Mouse (Mus musculus) adrenal gland, adult (tissue): ENCODE results near the gene Acta1.
A peak's percentile ranks its signal among the peaks of the same experiment; 100 is the strongest.

Source experiments
- DNase-seq, 2 experiments: peaks; one replicate each; pipeline ENCODE4 v3.0.0; 2022 to 2023; ENCODE audit warnings: low spot score in 1 of 2; ENCODE audit not compliant: inconsistent age in 2 of 2

Gene Acta1

GRCm38 (mm10) chr8:123894502-123895097, at the start of gene Acta1:
Gene Acta1 (minus strand): TSS chr8:123894751.
- no peak for DNase-seq

GRCm38 (mm10) chr8:123929026-123929425, 34.5 kb upstream of the Acta1 start:
- no peak for DNase-seq

- no peak for DNase-seq
Observed at GRCm38 (mm10) chr8:123925671-123926070, 31.1 kb upstream of the Acta1 start.

- peak; percentile 78 to 92 for DNase-seq
Observed at GRCm38 (mm10) chr8:123924719-123925118, 30.2 kb upstream of the Acta1 start.

- no peak for DNase-seq
Observed at GRCm38 (mm10) chr8:123914635-123915034, 20.1 kb upstream of the Acta1 start.

GRCm38 (mm10) chr8:123912265-123912664, 17.7 kb upstream of the Acta1 start:
- DNase-seq = no peak

GRCm38 (mm10) chr8:123907604-123908003, 13.1 kb upstream of the Acta1 start:
- no peak for DNase-seq

GRCm38 (mm10) chr8:123902653-123903052, 8.1 kb upstream of the Acta1 start:
- DNase-seq = peak; percentile 18 to 83

GRCm38 (mm10) chr8:123899366-123899765, 4.8 kb upstream of the Acta1 start:
- no peak for DNase-seq

GRCm38 (mm10) chr8:123898576-123898975, 4.0 kb upstream of the Acta1 start:
- DNase-seq = no peak

GRCm38 (mm10) chr8:123896774-123897173, 2.2 kb upstream of the Acta1 start:
- no peak for DNase-seq

GRCm38 (mm10) chr8:123896366-123896761, 1.8 kb upstream of the Acta1 start:
- no peak for DNase-seq

GRCm38 (mm10) chr8:123895680-123896365, 1.3 kb upstream of the Acta1 start:
- no peak for DNase-seq

GRCm38 (mm10) chr8:123895230-123895629, 679 bp upstream of the Acta1 start:
- DNase-seq = no peak

- no peak for DNase-seq
Observed at GRCm38 (mm10) chr8:123893413-123893812, 1.1 kb downstream of the Acta1 start.

GRCm38 (mm10) chr8:123892586-123893155, 1.9 kb downstream of the Acta1 start:
- DNase-seq = no peak

GRCm38 (mm10) chr8:123891883-123892585, 2.5 kb downstream of the Acta1 start:
- DNase-seq = peak; percentile 25 to 51

GRCm38 (mm10) chr8:123891271-123891670, 3.3 kb downstream of the Acta1 start:
- peak; percentile 47 to 80 for DNase-seq

- no peak for DNase-seq
Observed at GRCm38 (mm10) chr8:123889797-123890196, 4.8 kb downstream of the Acta1 start.

- no peak for DNase-seq
Observed at GRCm38 (mm10) chr8:123887956-123888355, 6.6 kb downstream of the Acta1 start.

GRCm38 (mm10) chr8:123887163-123887562, 7.4 kb downstream of the Acta1 start:
- DNase-seq = no peak
